Mouse (Mus musculus): Measurements from ENCODE around the gene Acp6. TPM values are rescaled to one million over a fixed set of nuclear protein-coding genes. Genes with fewer than 3 reads are reported as not detected.

Acp6 gene
- total and polyA plus RNA-seq, 3 experiments, result 50.7 to 91.1 (median 54.4) TPM

- no peak overlapping the region for H3K4me3 ChIP-seq (ENCODE audit: low read depth, low read length)
- no peaks in the 10 kb centered on the region for H3K9me3 ChIP-seq (replicated peaks)
- peaks cover 11% of the 10 kb centered on the region for H3K4me1 ChIP-seq (ENCODE audit: insufficient read depth, low read depth, low read length)
- peak; percentile 53 for DNase-seq (ENCODE audit: low spot score)
- TF ChIP-seq TAL1 (conservative IDR thresholded peaks at IDR 0.05; ENCODE audit: low read depth, low read length) (no peak), CTCF (IDR thresholded peaks at IDR 0.05; ENCODE audit: low read depth, low read length) (peak; percentile 97)
- H3K36me3 ChIP-seq (replicated peaks), result peaks cover 18% of the 10 kb centered on the region
- no peak for ATAC-seq (ENCODE audit: extremely low read depth, insufficient number of reproducible peaks, low FRiP score, poor library complexity, severe bottlenecking)
- H3K27me3 ChIP-seq (ENCODE audit: insufficient read depth, low read length), result peaks cover 2% of the 10 kb centered on the region; the same call in 1 of the 2 replicates
Observed at GRCm38 (mm10) chr3:97201943-97202342, 43.4 kb downstream of the Acp6 start.

GRCm38 (mm10) chr3:97203880-97204279 lies 45.3 kb downstream of the Acp6 start:
- Histone ChIP-seq H3K4me1 (ENCODE audit: insufficient read depth, low read depth, low read length) (peaks cover 13% of the 10 kb centered on the region), H3K9me3 (replicated peaks) (no peaks in the 10 kb centered on the region), H3K36me3 (replicated peaks) (peaks cover 38% of the 10 kb centered on the region), H3K27me3 (ENCODE audit: insufficient read depth, low read length) (peaks cover 2% of the 10 kb centered on the region; the same call in 1 of the 2 replicates), H3K4me3 (ENCODE audit: low read depth, low read length) (no peak overlapping the region)
- TF ChIP-seq CTCF (IDR thresholded peaks at IDR 0.05; ENCODE audit: low read depth, low read length) (no peak), GATA2 (IDR thresholded peaks at IDR 0.05; ENCODE audit: borderline replicate concordance, low read depth, low read length) (no peak), POLR2AphosphoS5 (IDR thresholded peaks at IDR 0.05; ENCODE audit: insufficient replicate concordance, low read depth, low read length) (no peak), GATA1 (IDR thresholded peaks at IDR 0.05; ENCODE audit: borderline replicate concordance, low read length) (no peak), TAL1 (conservative IDR thresholded peaks at IDR 0.05; ENCODE audit: low read depth, low read length) (no peak)
- no peak for DNase-seq (ENCODE audit: low spot score)
- ATAC-seq (ENCODE audit: extremely low read depth, insufficient number of reproducible peaks, low FRiP score, poor library complexity, severe bottlenecking), result peak; percentile 52

GRCm38 (mm10) chr3:97206521-97206920 lies 47.9 kb downstream of the Acp6 start:
- ATAC-seq (ENCODE audit: extremely low read depth, insufficient number of reproducible peaks, low FRiP score, poor library complexity, severe bottlenecking) (no peak), DNase-seq (ENCODE audit: low spot score) (no peak)
- TF ChIP-seq POLR2AphosphoS5 (IDR thresholded peaks at IDR 0.05; ENCODE audit: insufficient replicate concordance, low read depth, low read length) (no peak), TAL1 (conservative IDR thresholded peaks at IDR 0.05; ENCODE audit: low read depth, low read length) (no peak), GATA2 (IDR thresholded peaks at IDR 0.05; ENCODE audit: borderline replicate concordance, low read depth, low read length) (no peak), GATA1 (IDR thresholded peaks at IDR 0.05; ENCODE audit: borderline replicate concordance, low read length) (no peak), CTCF (IDR thresholded peaks at IDR 0.05; ENCODE audit: low read depth, low read length) (no peak)
- Histone ChIP-seq H3K27me3 (ENCODE audit: insufficient read depth, low read length) (no peaks in the 10 kb centered on the region), H3K4me3 (ENCODE audit: low read depth, low read length) (no peak overlapping the region), H3K9me3 (replicated peaks) (no peaks in the 10 kb centered on the region), H3K36me3 (replicated peaks) (peaks cover 55% of the 10 kb centered on the region), H3K4me1 (ENCODE audit: insufficient read depth, low read depth, low read length) (peaks cover 21% of the 10 kb centered on the region)

- ATAC-seq (ENCODE audit: extremely low read depth, insufficient number of reproducible peaks, low FRiP score, poor library complexity, severe bottlenecking) (no peak), DNase-seq (ENCODE audit: low spot score) (no peak)
- no peaks in the 10 kb centered on the region for H3K9me3 ChIP-seq (replicated peaks)
- peaks cover 21% of the 10 kb centered on the region for H3K4me1 ChIP-seq (ENCODE audit: insufficient read depth, low read depth, low read length)
- no peak overlapping the region for H3K4me3 ChIP-seq (ENCODE audit: low read depth, low read length)
- TF ChIP-seq TAL1 (conservative IDR thresholded peaks at IDR 0.05; ENCODE audit: low read depth, low read length) (no peak), POLR2AphosphoS5 (IDR thresholded peaks at IDR 0.05; ENCODE audit: insufficient replicate concordance, low read depth, low read length) (no peak), GATA1 (IDR thresholded peaks at IDR 0.05; ENCODE audit: borderline replicate concordance, low read length) (no peak), GATA2 (IDR thresholded peaks at IDR 0.05; ENCODE audit: borderline replicate concordance, low read depth, low read length) (no peak), CTCF (IDR thresholded peaks at IDR 0.05; ENCODE audit: low read depth, low read length) (no peak)
- H3K27me3 ChIP-seq (ENCODE audit: insufficient read depth, low read length), result no peaks in the 10 kb centered on the region
- peaks cover 78% of the 10 kb centered on the region for H3K36me3 ChIP-seq (replicated peaks)
Observed at GRCm38 (mm10) chr3:97209351-97209750, 50.8 kb downstream of the Acp6 start.

GRCm38 (mm10) chr3:97211177-97211576 lies 52.6 kb downstream of the Acp6 start:
- no peaks in the 10 kb centered on the region for H3K27me3 ChIP-seq (ENCODE audit: insufficient read depth, low read length)
- H3K36me3 ChIP-seq (replicated peaks), result peaks cover 84% of the 10 kb centered on the region
- H3K4me3 ChIP-seq (ENCODE audit: low read depth, low read length), result no peak overlapping the region
- peaks cover 19% of the 10 kb centered on the region for H3K4me1 ChIP-seq (ENCODE audit: insufficient read depth, low read depth, low read length)
- no peaks in the 10 kb centered on the region for H3K9me3 ChIP-seq (replicated peaks)
- DNase-seq (ENCODE audit: low spot score), result peak; percentile 47
- TF ChIP-seq GATA1 (IDR thresholded peaks at IDR 0.05; ENCODE audit: borderline replicate concordance, low read length), result no peak
- ATAC-seq (ENCODE audit: extremely low read depth, insufficient number of reproducible peaks, low FRiP score, poor library complexity, severe bottlenecking), result peak; percentile 96

GRCm38 (mm10) chr3:97213871-97214270 lies 55.3 kb downstream of the Acp6 start:
- ATAC-seq (ENCODE audit: extremely low read depth, insufficient number of reproducible peaks, low FRiP score, poor library complexity, severe bottlenecking) (no peak), DNase-seq (ENCODE audit: low spot score) (no peak)
- no peaks in the 10 kb centered on the region for H3K27me3 ChIP-seq (ENCODE audit: insufficient read depth, low read length)
- peaks cover 74% of the 10 kb centered on the region for H3K36me3 ChIP-seq (replicated peaks)
- H3K4me3 ChIP-seq (ENCODE audit: low read depth, low read length), result no peak overlapping the region
- no peak for TF ChIP-seq GATA2 (IDR thresholded peaks at IDR 0.05; ENCODE audit: borderline replicate concordance, low read depth, low read length)
- TF ChIP-seq GATA1 (IDR thresholded peaks at IDR 0.05; ENCODE audit: borderline replicate concordance, low read length), result no peak
- no peak for TF ChIP-seq TAL1 (conservative IDR thresholded peaks at IDR 0.05; ENCODE audit: low read depth, low read length)
- no peak for TF ChIP-seq POLR2AphosphoS5 (IDR thresholded peaks at IDR 0.05; ENCODE audit: insufficient replicate concordance, low read depth, low read length)
- no peak for TF ChIP-seq CTCF (IDR thresholded peaks at IDR 0.05; ENCODE audit: low read depth, low read length)
- peaks cover 14% of the 10 kb centered on the region for H3K4me1 ChIP-seq (ENCODE audit: insufficient read depth, low read depth, low read length)
- H3K9me3 ChIP-seq (replicated peaks), result no peaks in the 10 kb centered on the region

- no peak for DNase-seq (ENCODE audit: low spot score)
Observed at GRCm38 (mm10) chr3:97214439-97214838, 55.9 kb downstream of the Acp6 start.

More at GRCm38 (mm10) chr3:97214439-97214838, 55.9 kb downstream of the Acp6 start:
- ATAC-seq (ENCODE audit: extremely low read depth, insufficient number of reproducible peaks, low FRiP score, poor library complexity, severe bottlenecking), result no peak
- Histone ChIP-seq H3K36me3 (replicated peaks) (peaks cover 74% of the 10 kb centered on the region), H3K4me3 (ENCODE audit: low read depth, low read length) (no peak overlapping the region), H3K9me3 (replicated peaks) (no peaks in the 10 kb centered on the region), H3K4me1 (ENCODE audit: insufficient read depth, low read depth, low read length) (peaks cover 14% of the 10 kb centered on the region), H3K27me3 (ENCODE audit: insufficient read depth, low read length) (no peaks in the 10 kb centered on the region)
- TF ChIP-seq GATA2 (IDR thresholded peaks at IDR 0.05; ENCODE audit: borderline replicate concordance, low read depth, low read length) (no peak), CTCF (IDR thresholded peaks at IDR 0.05; ENCODE audit: low read depth, low read length) (no peak), TAL1 (conservative IDR thresholded peaks at IDR 0.05; ENCODE audit: low read depth, low read length) (no peak)
